Mouse (Mus musculus) G1E-ER4 (cell line): ENCODE results near the gene Cym. TPM values are rescaled to one million over a fixed set of nuclear protein-coding genes. Genes with fewer than 3 reads are reported as not detected.

Experiments used
- GATA1 ChIP-seq: IDR thresholded peaks from one replicate; pipeline ENCODE4 v1.8.0; 2012; ENCODE audit warnings: low read length, inconsistent platforms
- polyA plus RNA-seq: library from polyadenylated mRNA; stranded (reverse); fragments of >175 nt; gene quantifications from 2 replicates; pipeline ENCODE4 v1.2.3, GENCODE M21; 2012

Cym gene
- polyA plus RNA-seq, 1 experiment = not detected

DNA sequence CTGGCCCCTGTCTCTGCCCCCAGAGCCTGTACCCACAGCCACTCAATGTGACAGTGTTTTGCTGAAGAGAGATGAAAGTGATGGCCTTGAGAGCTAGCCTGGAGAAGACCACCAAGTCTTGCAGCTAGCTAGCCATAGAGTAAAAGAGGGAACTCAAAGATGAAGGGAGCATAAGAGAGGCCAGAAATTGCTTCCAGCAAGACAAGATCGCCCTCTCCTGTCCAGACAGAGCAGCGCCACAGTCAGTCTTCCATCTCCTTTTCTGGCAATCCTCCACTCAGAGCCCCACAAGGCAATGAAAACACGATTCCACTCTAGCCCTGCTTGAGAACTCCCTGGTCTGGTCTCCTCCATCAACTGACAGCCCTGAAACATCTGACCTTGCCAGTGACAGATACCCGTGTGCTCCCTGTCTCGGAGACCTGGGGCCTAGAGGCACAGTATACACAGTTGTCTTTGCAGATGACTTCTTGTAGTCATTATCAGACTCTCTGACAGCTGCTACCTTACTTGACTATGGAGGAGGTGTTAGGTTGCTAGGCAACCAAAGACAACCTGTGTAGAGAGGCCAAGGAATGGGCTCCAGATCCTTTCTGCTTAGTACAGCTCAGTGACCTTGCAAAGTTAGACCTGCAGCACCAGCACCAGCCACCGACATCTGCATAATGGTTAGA lies 33.2 kb downstream of the Cym start:
- TF ChIP-seq GATA1 = no peak

DNA sequence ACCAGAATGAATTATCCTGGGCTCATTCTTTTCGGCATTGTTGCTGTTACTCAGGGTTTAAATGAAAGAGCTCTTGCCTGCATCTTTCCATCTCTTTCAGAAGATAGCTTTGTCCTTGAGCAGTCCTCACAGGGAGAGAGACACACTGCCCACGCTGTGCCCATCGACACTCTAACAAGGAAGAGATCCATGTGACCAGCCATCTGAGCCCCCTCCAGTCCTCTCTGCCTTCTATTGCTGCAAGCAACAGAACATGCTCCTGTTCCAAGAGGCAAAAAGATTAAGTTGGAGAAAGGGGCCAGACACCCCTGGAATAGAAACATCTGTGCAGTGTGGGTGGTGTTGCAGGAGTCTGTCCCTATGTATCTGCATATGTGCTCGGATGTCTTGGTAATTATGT lies 34.5 kb downstream of the Cym start:
- no peak for TF ChIP-seq GATA1

DNA sequence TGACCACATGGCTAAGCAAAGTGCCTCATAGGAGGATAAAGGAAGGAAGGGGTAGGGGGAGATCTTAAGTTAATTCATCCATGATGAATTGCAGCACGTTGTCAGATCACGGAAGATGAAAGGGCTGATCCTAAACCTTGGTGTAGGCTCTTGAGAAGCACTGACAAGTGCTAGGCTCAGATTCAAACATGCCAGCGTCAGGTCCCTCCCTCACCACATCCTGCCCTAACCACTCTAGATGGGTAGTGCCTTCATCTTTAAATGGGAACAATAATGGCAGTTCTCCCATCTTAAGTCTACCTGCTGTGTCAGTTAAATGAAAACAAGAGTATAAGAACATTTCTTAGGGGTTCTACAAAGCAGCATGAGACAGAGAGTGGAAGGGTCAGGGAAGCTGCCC lies 35.9 kb downstream of the Cym start:
- no peak for TF ChIP-seq GATA1

DNA sequence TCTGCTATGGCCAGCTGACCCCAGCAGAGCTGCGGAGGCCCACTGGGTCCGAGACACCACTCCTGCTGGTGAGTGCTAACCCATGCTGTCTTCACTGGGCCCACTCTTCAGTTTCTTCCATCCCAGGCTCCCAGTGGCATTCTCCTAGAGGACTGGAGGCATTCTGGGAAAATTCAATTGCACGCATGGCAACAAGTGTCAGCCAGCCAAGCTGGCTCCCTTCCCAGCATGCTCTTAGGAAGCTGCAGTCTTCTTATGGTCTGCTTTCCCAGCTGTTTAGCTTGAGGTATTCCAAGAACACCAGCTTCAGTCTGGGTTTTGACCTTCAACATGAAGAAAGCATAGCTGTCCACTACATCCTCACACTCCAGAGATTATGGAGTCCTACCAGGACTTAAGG lies 38.4 kb downstream of the Cym start:
- TF ChIP-seq GATA1 = no peak

DNA sequence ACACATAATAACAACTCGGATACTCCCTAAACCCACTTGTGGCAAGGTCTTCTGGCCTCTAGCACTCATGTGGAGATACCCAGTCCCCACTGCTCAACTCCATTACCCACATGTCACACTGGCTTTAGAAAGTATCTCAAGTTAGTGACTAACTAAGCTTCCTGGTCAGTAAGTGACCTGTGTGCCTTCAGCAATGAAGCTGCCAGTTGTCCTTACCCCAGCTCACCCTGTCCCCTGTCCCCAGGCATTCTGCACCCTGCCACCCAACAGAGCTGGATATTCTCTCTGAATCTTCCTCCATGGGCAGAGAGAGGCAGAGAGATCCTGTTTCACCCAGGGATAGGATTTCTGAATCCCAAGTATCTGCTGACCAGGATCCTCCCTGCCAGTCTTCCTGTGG lies 38.8 kb downstream of the Cym start, which contains the start of gene Kcna10:
Gene Kcna10 (plus strand): TSS at position 301 of the 400 bp plus-strand sequence.
- no peak for TF ChIP-seq GATA1

DNA sequence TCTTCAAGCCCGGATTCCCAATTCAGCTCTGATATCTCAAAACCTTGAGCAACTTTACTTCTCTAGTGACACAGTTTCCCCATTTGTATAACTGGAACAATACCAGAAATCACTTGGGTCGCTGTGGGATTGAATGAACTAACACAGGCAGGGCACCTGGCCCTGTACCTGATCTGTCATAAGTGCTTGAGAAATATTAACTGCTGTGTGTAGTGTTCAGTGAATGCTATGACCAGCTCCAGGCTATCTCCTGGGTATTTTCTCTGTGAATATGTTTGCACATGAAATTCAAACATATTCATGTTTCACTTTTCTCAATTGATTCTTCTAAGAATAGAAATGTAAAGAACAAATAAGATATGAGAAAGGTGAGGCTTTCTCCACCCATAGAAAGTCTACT lies 40.7 kb downstream of the Cym start:
- no peak for TF ChIP-seq GATA1

DNA sequence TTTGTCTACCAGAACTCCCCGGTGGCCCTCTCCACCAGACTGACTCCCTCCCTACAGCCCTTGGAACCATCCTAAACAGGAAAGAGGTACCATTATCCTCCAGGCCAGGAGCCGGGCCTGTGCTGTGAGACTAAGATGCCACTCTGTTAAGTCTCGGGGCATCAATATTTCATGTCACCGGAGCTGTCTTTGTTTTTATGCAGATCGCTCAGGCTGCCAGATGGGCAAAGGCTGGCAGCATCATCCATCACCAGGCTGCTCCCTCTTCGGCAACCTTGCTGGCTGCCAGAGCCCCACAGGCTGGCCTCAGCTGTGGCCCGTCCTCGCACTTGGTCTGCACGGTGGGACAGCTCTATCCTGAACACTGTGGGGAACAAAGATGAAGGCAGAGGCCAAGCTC lies 45.0 kb downstream of the Cym start:
- no peak for TF ChIP-seq GATA1

DNA sequence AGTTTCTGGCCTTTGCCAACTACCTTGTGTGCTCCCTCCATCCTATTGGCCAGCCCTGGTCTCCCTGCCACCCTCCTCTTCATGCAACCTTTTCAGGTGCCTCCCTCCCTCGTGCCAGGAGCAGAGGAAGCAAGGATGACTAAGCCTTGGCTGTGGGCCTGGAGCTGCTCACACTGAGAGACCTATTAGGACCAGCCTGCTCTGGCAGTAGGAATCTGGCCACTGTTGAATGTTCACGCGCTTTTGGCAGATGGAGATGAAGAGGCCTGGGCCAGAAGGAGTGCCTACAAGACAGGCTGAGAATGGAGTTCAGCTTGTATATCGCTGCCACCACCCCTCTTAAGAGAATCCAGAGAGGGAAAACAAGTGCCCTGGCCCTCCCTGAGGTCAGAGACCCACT lies 46.0 kb downstream of the Cym start:
- TF ChIP-seq GATA1 = no peak

DNA sequence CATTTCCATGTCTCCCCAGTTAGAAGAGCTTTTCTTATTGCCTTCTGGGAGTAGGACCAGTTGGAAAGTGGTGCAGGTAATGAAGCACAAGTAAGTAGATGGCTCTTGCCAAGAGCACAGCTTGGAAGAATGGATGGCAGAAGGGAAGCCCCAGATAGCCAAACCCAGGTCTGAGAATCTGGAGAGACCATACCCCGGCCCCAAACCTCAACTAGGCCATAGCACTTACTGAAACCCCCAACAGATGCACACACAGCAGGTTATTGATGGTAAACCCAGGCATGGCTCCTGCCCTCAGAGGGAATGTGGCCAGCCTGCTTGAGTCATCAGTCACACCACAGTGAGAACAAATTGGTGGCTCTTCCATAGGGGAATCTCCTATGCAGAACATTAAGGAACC lies 49.0 kb downstream of the Cym start:
- TF ChIP-seq GATA1 = no peak

DNA sequence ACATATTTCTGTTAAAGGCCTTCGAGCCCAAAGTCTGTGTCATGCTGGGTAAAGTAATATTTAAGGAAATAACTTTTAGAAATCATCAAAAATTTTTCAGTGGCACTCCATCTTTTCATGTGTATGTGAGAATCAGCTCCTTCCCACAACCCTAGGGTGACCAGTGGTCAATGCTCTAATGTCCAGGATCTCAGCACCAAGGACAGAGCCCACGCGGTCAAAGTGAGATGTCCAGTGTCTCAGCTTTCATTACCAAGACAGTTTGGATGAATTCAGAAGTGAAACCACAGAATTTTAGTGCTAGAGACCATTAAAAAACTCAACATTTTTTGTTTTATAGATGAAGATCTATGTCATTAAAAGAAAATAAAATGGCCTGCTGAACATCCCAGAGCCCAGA lies 49.6 kb downstream of the Cym start:
- TF ChIP-seq GATA1 = no peak

DNA sequence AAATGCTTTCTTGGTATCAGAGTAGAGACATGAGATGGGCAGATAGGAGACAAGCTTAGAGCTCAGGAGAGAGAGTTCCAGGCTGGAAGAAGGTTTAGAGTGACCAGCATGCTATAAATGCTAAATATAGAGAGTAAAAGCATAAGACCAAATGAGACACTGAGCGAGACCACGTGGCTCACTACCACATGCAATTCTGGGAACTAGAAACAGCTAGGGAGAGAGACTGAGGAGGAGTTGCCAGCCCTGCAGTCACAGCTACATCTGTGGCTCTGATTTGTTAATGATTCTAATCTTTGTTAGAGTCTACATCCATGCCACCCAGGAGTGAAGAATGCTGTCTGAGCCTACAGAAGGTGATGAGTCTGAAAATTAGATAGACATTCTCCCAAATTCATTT lies 52.0 kb downstream of the Cym start:
- TF ChIP-seq GATA1 = no peak

DNA sequence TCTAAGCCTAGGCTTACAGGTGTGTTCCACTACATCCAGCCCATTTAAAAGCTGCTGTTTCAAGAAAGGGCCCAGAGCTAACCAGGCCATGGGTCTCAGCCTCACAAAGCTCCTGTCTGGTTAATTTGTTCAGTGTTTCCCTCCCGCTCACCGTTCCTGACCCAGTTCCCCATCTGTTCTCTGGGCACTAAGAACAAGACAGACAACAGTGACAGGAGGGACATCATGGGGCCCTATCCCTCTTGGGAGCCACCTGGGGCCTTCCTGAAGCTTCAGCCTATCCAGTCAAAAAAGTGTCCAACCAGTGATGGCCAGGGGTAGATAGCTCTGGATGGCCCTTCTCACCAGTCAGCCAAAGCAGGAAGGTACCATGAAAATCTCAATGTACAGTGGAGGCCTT lies 58.8 kb downstream of the Cym start:
- TF ChIP-seq GATA1 = no peak

Other genes starting within 250 kb of the Cym start
- not detected in 2 replicates for gene Kcna3, start 185.6 kb downstream of the Cym start, polyA plus RNA-seq
- gene Kcna2, start 120.6 kb downstream of the Cym start, polyA plus RNA-seq = not detected in 2 replicates
- gene Kcna10, start 38.7 kb downstream of the Cym start, polyA plus RNA-seq = not detected in 2 replicates
- not detected in 2 replicates for gene A630076J17Rik, start 8.9 kb upstream of the Cym start, polyA plus RNA-seq
- 0.03 TPM in 1 of 2 replicates, not detected in the other for gene Prok1, start 18.0 kb upstream of the Cym start, polyA plus RNA-seq
- gene Lamtor5, start 57.1 kb upstream of the Cym start, polyA plus RNA-seq = 22.1 and 36.3 TPM in 2 replicates
- not detected in 2 replicates for gene Slc16a4, start 69.5 kb upstream of the Cym start, polyA plus RNA-seq
- gene Rbm15, start 111.9 kb upstream of the Cym start, polyA plus RNA-seq = 6.0 and 7.4 TPM in 2 replicates
- not detected in 2 replicates for gene Kcnc4, start 237.8 kb upstream of the Cym start, polyA plus RNA-seq